Mouse (Mus musculus) megakaryocyte, embryonic 14.5 days (primary cell): Measurements from ENCODE around the gene Olfr159.

Source experiments
- FLI1 ChIP-seq: IDR thresholded peaks from 2 replicates; pipeline ENCODE4 v1.6.1; 2012; ENCODE audit warnings: low read length, inconsistent platforms, mixed read lengths
- GATA1 ChIP-seq: IDR thresholded peaks from 3 replicates; pipeline ENCODE4 v1.6.1; 2012; ENCODE audit warnings: mixed read lengths, low read length, inconsistent platforms, borderline replicate concordance

- TF ChIP-seq GATA1 (no peak), FLI1 (no peak)
Measured at GRCm38 (mm10) chr4:43729126-43729525, 41.7 kb downstream of the Olfr159 start.
